Mouse (Mus musculus) hematopoietic stem cell, adult 5-6 weeks (primary cell): ENCODE results near the gene Gid4. TPM values are rescaled to one million over a fixed set of nuclear protein-coding genes. Genes with fewer than 3 reads are reported as not detected.

Experiments used
- ATAC-seq, 2 experiments: fragments of 125-278 bp in 1 of 2; replicated peaks in 1 of 2; 2 replicates each; pipeline ENCODE4 v1.8.0; 2016 to 2017; ENCODE audit warnings: inconsistent platforms in 2 of 2, mild to moderate bottlenecking in 2 of 2, moderate number of reproducible peaks in 2 of 2, low read depth in 1 of 2, moderate TSS enrichment in 1 of 2; ENCODE audit not compliant: low FRiP score in 2 of 2, poor library complexity in 2 of 2, severe bottlenecking in 2 of 2, insufficient read depth in 1 of 2, low TSS enrichment in 1 of 2
- total RNA-seq: library from RNA; stranded (forward); fragments of 172-1452, 232-1000 nt; gene quantifications from 2 replicates; pipeline ENCODE4 v1.2.3, GENCODE M21; 2017

The Gid4 gene
- 35.3 and 35.6 TPM in 2 replicates for total RNA-seq

DNA sequence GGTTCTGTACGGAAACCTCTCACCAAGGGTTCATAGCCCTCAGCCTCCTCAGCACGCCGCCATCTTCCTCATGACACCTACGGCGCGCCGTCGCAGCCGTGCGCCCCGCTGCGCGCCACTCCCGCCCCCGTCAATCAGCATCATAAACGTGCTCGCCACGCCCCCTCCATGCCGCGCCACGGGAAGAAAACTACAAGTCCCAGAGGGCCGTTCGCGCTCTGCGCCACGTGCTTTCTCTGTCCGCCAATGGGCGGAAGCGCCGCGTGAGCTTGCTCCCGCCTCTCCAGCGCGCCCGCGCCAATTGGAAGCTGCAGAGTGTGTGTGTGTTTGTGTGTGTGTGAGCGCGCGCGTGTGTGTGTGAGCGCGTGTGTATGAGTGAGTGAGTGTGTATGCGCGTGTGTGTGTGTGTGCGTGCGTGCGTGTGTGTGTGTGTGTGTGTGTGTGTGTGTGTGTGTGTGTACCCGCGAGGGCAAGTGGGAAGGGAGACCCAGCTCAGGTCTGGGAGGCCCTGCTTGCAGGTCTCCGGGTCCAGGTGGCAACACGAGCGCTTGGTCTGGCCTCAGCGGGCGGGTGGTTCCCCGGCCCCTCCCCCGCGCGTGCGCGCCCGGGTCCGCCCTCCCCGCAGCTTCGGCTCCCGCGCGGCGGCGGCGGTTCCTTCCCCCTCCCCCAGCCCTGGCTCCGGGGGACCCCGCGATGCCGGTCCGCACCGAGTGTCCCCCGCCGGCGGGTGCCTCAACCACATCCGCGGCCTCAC is at the start of gene Gid4:
Gid4 (plus strand) TSS at position 183 of the 754 bp plus-strand sequence.
- peak; percentile 94 to 96 for ATAC-seq

DNA sequence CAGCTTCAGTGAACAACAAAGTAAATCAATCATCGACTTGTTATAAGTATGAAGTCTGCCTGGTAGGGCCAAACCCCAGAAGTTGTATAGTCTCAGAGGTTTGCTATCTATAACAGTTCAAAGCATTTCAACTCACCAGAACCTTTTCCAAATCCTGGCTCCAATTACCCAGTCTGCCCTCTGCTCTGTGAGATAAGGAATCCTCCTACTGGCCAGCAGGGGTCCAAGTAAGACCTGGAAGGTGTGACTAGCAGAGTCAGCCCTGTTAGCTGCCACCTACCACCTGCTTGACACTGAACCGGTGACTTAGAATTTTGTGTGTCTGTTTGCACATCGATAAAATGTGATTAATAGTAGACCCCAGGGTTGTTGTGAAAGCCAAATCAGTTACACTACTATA is 49.7 kb upstream of the Gid4 start:
- no peak for ATAC-seq

DNA sequence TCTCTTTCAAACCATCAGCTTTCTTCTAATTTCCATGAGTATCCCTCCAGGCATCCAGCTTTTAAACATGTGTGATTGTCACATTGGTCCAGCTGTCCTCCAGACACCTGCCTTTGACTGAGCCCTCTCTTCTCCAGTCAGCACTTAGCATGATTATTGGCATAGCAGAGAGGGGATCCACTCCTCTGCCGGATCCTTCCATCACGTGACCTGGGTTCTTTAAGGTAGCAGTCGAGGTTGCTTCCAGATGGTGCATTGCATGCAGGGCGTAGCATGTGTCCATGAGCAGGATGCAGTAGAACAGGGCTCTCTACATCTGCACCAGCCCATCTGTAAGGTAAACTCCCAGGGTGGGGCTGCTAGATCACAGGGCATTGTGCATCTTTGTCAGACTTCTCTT is 48.0 kb upstream of the Gid4 start:
- no peak for ATAC-seq

DNA sequence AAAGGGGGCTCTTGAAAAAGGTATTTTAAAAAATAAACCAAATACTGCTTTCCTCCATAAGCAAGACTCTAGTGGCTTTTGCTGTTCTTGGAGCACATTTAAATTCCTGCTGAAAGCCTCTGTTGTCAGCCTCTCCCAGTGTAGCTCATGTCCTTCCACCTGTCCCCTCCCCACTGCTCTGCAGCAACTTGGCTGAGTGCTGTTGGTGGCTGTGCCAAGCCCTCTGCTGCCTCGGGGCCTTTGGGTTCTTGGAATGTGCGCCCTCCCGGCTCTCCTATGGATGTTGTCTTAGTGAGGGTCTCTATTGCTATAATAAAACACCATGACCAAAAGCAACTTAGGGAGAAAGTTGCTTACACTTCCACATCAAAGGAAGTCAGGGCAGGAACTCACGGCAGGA is 47.5 kb upstream of the Gid4 start:
- ATAC-seq, result no peak

DNA sequence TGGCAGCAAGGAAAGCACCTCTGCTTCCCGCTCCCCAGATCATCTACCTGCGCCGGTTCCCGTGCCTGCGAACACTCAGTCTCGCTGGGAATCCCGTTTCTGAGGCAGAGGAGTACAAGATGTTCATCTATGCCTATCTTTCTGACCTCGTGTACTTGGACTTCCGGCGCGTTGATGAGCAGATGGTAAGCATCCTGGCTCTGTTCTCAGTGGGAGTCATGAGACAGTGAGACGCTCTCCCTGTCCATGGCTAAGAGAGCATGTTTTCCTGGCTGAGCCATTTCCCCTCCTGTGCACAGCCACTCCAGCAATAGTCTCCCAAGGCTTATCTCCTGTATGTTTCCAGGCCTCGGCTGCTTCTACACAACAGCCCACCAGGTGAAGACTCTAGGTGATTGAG is 46.5 kb upstream of the Gid4 start:
- ATAC-seq, result no peak

DNA sequence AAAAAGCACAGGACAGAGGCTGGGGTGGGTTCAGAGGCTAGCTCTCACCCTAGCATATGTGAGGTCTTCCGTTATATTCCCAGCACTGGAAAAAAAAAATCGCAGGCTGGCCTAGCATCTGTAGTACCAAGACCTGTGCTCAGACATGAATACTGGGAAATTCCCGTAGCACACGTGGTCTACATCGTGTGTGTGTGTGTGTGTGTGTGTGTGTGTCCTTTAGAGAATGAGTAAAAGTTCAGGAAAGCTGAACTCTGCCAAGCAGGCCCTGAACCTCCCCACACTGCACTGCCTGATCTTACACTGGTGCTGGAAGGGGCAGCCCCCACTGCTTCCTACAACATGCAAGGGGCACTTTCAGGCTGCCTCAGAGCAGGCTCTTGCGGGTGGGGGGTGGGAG is 42.5 kb upstream of the Gid4 start:
- no peak for ATAC-seq

DNA sequence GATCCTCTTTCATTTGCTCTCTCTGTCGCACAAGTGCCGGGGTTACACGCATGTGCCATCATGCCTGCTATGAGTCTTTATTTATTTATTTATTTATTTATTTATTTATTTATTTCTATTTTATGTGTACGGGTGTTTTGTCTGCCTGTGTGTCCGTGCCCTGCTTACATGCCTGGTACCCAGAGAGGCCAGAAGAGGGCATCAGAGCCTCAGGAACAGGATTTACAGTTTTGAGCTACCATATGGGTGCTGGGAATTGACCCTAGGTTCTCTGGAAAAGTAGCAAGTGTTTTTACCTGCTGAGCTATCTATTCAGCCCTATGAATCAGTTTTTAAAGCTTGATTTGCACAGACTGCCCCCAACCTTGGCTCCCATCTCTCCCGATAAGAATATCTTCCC is 33.4 kb upstream of the Gid4 start:
- ATAC-seq, result no peak

DNA sequence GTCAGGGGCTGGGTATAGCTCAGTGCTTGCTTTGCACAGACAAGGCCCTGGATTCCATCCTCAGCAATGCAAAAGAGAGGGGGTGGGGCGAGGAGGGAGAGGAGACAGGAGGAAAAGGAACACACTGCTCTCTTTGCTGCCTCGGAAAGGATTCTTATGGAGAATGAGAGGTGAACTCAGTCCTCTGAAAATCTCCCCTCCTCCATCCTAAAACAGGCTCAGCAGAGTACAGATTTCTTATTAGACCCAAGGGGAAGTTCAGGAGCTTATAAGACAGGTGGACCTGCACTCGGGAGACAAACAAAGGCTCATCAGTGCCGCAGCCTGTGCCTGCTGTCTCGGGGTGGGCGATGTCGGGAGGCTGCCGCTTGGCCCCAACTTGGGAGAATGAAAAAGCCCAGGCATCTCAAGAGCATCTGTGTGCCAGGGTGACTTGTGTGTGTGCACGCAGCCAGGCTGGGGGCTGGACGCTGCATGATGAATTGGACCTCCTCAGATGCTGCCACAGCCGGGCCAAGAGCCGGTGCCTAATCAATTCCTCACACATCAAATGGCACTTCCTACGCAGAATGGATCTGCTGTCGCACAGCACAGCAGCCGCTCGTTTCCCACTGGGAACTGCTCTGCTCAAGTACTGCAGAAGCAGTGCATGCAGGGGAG is 32.1 kb upstream of the Gid4 start:
- ATAC-seq, result no peak

DNA sequence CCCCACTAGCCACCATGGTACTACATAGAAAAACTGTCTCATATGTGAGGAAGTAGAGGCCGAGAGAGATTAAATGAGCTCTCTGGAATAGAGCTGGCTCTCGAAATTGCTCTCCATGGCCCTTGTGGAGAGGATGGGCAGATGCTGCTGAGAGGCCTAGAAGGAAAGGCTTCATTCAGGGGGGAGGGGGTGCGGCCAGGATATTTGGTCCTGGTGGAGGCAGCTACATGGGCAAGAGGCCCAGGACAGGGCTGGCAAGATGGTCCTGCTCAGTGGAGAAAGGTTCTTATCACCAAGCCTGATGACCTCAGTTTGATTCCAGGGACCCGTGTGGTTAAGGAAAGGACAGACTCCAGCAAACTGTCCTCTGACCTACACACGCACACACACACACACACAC is 31.0 kb upstream of the Gid4 start:
- no peak for ATAC-seq

DNA sequence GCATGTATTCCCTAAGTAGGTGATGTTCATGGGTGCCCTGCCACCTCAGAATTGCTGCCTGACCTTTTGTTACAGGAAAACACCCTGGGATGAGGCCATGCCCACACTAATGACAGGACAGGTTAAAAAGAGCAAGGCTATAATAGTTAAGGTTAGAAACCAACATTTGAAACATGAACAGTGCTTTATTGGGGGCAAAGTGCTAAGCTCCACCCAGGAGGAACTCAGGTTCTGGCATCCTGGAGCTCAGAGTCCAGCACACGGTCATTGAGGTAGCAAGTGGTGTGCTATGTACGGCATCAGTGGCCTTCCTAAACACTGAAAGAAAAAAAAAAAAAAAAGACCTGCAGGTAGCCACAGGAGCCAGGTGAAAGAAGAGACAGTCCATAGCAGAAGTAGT is 29.0 kb upstream of the Gid4 start:
- no peak for ATAC-seq

DNA sequence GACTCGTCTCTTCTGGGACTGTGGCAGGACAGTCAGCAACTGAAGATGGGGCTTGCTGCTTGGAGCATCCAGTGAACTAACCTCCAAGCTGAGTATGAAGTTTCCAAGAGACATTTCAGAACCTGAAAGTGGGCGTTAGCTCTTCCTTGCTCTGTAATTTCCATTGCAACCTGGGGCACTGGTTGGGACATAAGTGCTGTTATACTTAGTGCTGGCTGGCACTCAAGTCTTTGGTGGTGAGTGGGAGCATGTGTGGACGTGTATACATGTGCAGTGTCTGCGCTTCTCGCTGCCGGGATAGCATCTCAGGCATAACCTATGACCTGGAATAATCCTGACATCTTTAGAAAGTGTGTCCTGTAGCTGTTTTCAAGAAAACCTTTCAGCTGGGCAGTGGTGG is 25.6 kb upstream of the Gid4 start:
- no peak for ATAC-seq

DNA sequence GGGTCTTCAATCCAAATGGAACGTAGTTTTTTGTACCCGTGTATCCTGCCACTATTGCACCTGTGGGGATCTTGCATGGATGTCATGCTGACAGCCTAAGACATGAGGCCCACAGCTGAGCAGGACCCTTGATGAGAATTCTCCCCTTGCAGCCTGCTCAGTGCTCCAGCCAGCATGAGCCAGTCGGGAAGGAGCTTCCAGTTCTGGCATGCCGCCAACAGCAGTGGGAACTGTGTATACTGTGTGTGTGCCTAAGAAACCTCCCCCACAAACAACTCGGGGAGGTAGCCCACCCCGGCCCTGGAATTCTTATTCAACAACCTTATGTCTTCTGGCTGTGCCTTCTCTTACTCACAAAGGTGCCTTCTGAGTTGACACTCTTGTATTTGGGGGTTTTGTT is 20.4 kb upstream of the Gid4 start:
- no peak for ATAC-seq

DNA sequence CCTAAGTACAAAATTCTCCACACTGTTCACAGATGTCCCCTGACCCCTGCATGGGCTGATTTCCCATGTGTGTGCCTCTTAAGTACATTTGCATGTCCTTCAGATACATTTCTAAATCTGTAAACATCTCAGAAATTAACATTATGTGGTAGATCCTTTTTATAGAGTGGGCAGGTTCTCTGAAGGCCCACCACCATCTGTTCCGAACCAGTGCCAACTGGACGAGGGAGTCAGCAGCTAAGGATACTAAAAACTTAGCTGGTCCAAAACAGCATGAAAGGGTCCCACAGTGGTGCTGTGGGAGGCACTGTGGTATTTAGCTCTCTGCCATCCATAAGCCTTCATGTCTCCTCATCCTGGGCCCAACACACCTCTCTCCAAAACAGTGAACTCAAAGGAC is 19.8 kb upstream of the Gid4 start:
- no peak for ATAC-seq

DNA sequence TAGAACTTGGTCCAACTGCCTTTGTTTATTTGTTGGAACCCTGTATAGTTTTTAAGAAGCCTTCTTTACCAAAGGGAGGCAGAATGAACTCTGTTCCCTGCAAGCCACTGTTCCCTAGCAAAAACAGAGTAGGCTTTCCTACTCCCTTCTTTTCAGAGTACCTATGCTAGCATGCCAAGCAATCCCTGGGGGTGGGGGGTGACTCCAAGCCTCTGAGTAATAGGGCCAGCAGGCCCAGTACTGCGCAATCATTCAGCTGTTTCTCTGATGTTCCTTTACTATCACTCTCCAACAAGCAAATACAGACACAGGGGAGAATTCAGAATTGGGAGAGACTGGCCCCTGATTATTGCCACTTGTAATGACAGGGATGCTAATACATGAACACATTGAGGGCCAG is 10.3 kb upstream of the Gid4 start:
- no peak for ATAC-seq

DNA sequence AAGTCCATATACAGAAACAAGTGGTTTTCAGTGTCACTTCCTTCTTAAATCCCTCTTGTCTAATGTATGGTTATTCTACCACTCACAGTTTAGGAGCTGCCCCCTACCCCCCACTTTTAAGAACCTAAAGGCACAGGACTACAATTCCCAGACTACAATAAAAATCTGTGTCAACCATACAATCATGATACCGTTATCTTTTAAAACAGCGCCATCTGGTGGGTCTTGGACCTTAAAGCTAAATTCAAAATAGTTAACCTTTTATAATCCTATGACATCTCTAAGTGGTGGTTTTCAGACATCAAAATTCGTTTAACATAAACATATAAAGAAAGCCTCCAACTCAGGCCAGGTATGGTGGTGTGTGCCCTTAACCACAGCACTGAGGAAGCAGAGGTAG is 4.8 kb upstream of the Gid4 start:
- ATAC-seq, result no peak

DNA sequence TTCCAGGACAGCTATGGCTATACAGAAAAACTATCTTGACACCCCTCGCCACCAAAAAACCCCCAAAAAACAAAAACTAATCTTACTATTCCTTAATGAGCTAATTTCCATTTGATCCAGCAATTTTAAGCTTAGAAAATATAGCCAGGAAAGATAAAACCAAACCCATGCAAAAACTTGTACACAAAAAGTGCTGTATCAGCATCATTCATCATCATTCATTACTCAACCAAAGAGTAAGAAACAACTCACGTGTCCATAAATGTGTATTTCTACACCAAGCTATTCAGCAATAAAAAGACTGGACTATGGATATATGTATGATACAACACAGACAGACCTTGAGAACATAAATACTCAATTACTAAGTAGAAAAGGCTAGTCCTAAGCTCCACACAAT is 4.0 kb upstream of the Gid4 start:
- no peak for ATAC-seq

DNA sequence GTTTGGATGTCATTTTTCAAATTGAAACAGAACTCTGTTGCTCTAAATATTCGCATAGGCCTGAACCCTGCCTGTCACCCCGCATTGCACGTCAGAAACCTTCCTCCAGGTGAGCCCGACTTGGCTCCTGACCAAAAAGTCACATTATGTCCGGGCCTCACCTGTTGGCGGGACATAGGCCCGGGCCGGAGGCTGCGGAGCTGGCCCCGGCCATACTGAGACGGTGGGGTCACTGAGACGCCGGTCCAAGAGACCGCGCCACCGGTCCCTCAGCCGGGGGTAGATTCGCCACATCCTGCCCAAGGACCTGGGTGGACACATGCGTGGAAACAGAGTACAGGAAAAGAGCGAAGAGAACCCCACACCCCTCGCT is 369 bp upstream of the Gid4 start:
- ATAC-seq, result peak; percentile 6 to 11; a peak in 1 of 4 replicates

DNA sequence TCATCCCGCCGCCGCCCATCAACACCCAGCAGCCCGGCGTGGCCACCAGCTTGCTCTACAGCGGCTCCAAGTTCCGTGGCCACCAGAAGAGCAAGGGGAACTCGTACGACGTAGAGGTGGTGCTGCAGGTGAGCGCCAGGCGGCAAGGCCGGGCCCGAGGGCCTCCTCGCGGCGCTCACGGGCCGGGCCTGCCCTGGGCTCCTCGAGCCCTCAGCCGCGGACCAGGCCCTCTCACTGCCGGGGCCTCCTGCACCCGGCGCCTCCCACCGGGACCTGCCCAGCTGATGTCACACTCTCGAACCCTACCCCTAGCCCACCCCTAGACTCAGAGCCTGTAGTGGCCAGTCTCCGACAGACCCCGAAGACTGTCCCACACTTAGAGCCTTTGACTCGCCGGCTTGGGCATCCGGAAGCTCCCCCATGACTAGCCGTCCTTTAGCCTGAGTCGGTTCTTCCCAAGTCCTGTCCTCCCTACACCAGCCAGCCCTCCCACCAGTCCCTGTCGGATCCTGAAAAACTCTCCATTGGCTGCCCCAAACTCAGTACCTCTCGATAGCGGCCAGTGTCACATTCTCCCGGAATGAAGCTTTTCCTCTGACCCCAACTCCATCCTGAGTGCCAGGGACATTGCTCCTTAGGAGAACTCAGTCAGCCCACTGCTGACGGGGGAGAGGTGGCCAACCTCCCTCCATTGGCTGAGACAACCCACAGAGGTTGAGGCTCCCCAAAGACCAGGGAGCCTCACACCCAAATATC is 950 bp downstream of the Gid4 start, which contains the start of gene Atpaf2:
Atpaf2 (minus strand) TSS at position 741 of the 756 bp plus-strand sequence.
- peak in 1 of 2 experiments; percentile 10; a peak in 1 of 4 replicates for ATAC-seq
